Mouse (Mus musculus) cerebellum, adult 8-10 months (tissue): ENCODE data around the gene Socs4.
"Not testable (repeated sequence)": the region's sequence is repeated elsewhere in the genome, so short reads cannot be mapped to it uniquely, and the experiment has no call there.

Experiments
- DNase-seq: peaks from one replicate; pipeline ENCODE4 v3.0.0; 2022

Gene Socs4

GRCm38 (mm10) chr14:47291772-47292171 is 15.0 kb downstream of the Socs4 start:
- no peak for DNase-seq

GRCm38 (mm10) chr14:47294136-47294535 is 17.4 kb downstream of the Socs4 start:
- no peak for DNase-seq

- no peak for DNase-seq
Measured at GRCm38 (mm10) chr14:47296232-47296631, 19.5 kb downstream of the Socs4 start.

- DNase-seq = peak; percentile 91
Measured at GRCm38 (mm10) chr14:47297785-47298407, 21.2 kb downstream of the Socs4 start, which contains the start of gene Mapk1ip1l. Mapk1ip1l (plus strand) TSS chr14:47298266.

GRCm38 (mm10) chr14:47298408-47298792 is 21.7 kb downstream of the Socs4 start:
- no peak for DNase-seq

- DNase-seq = no peak
Measured at GRCm38 (mm10) chr14:47298819-47299261, 22.1 kb downstream of the Socs4 start.

- DNase-seq = no peak
Measured at GRCm38 (mm10) chr14:47302885-47303680, 26.4 kb downstream of the Socs4 start.

- DNase-seq = no peak
Measured at GRCm38 (mm10) chr14:47304814-47305405, 28.2 kb downstream of the Socs4 start.

GRCm38 (mm10) chr14:47305933-47306332 is 29.2 kb downstream of the Socs4 start:
- no peak for DNase-seq

- DNase-seq = no peak
Measured at GRCm38 (mm10) chr14:47307669-47308068, 30.9 kb downstream of the Socs4 start.

GRCm38 (mm10) chr14:47309061-47309460 is 32.3 kb downstream of the Socs4 start:
- DNase-seq = no peak

GRCm38 (mm10) chr14:47310342-47311181 is 33.8 kb downstream of the Socs4 start:
- peak; percentile 87 for DNase-seq

GRCm38 (mm10) chr14:47319362-47319761 is 42.6 kb downstream of the Socs4 start:
- no peak for DNase-seq

- DNase-seq = not testable (repeated sequence)
Measured at GRCm38 (mm10) chr14:47321581-47321980, 44.9 kb downstream of the Socs4 start.

GRCm38 (mm10) chr14:47325965-47326761 is 49.4 kb downstream of the Socs4 start:
- DNase-seq = no peak

- DNase-seq = no peak
Measured at GRCm38 (mm10) chr14:47327347-47327746, 50.6 kb downstream of the Socs4 start.

GRCm38 (mm10) chr14:47331920-47332319 is 55.2 kb downstream of the Socs4 start:
- DNase-seq = no peak

- DNase-seq = peak; percentile 27
Measured at GRCm38 (mm10) chr14:47334819-47335218, 58.1 kb downstream of the Socs4 start.

GRCm38 (mm10) chr14:47335300-47335699 is 58.6 kb downstream of the Socs4 start:
- DNase-seq = no peak

GRCm38 (mm10) chr14:47340231-47340925 is 63.6 kb downstream of the Socs4 start:
- no peak for DNase-seq

GRCm38 (mm10) chr14:47341811-47342291 is 65.1 kb downstream of the Socs4 start:
- no peak for DNase-seq
